Mouse (Mus musculus): ENCODE data around the gene Actl6a. TPM values are rescaled to one million over a fixed set of nuclear protein-coding genes. Genes with fewer than 3 reads are reported as not detected.
"Not testable (repeated sequence)": the region's sequence is repeated elsewhere in the genome, so short reads cannot be mapped to it uniquely, and the experiment has no call there.

Gene Actl6a
- total and polyA plus RNA-seq, 3 experiments, result 17.5 to 122 (median 63.0) TPM

GRCm38 (mm10) chr3:32738549-32738948 is 32.5 kb downstream of the Actl6a start:
- Histone ChIP-seq H3K4me1 (ENCODE audit: insufficient read depth, low read depth, low read length) (peaks cover 42% of the 10 kb centered on the region), H3K27me3 (ENCODE audit: insufficient read depth, low read length) (no peaks in the 10 kb centered on the region), H3K36me3 (replicated peaks) (peaks cover 63% of the 10 kb centered on the region), H3K4me3 (ENCODE audit: low read depth, low read length) (no peak overlapping the region; the same call in 1 of the 2 replicates), H3K9me3 (replicated peaks) (no peaks in the 10 kb centered on the region)
- no peak for ATAC-seq (ENCODE audit: extremely low read depth, insufficient number of reproducible peaks, low FRiP score, poor library complexity, severe bottlenecking)
- no peak for DNase-seq (ENCODE audit: low spot score)
- TF ChIP-seq POLR2AphosphoS5 (IDR thresholded peaks at IDR 0.05; ENCODE audit: insufficient replicate concordance, low read depth, low read length), result no peak
- TF ChIP-seq GATA1 (IDR thresholded peaks at IDR 0.05; ENCODE audit: borderline replicate concordance, low read length), result no peak
- no peak for TF ChIP-seq GATA2 (IDR thresholded peaks at IDR 0.05; ENCODE audit: borderline replicate concordance, low read depth, low read length)
- TF ChIP-seq CTCF (IDR thresholded peaks at IDR 0.05; ENCODE audit: low read depth, low read length), result no peak
- TF ChIP-seq TAL1 (conservative IDR thresholded peaks at IDR 0.05; ENCODE audit: low read depth, low read length), result no peak

GRCm38 (mm10) chr3:32742276-32742780 is 36.2 kb downstream of the Actl6a start:
- H3K27me3 ChIP-seq (ENCODE audit: insufficient read depth, low read length), result no peaks in the 10 kb centered on the region
- peaks cover 92% of the 10 kb centered on the region for H3K36me3 ChIP-seq (replicated peaks)
- H3K4me1 ChIP-seq (ENCODE audit: insufficient read depth, low read depth, low read length), result peaks cover 41% of the 10 kb centered on the region
- H3K9me3 ChIP-seq (replicated peaks), result no peaks in the 10 kb centered on the region
- ATAC-seq (ENCODE audit: extremely low read depth, insufficient number of reproducible peaks, low FRiP score, poor library complexity, severe bottlenecking), result no peak
- H3K4me3 ChIP-seq (ENCODE audit: low read depth, low read length), result no peak overlapping the region
- no peak for TF ChIP-seq POLR2AphosphoS5 (IDR thresholded peaks at IDR 0.05; ENCODE audit: insufficient replicate concordance, low read depth, low read length)
- TF ChIP-seq CTCF (IDR thresholded peaks at IDR 0.05; ENCODE audit: low read depth, low read length), result no peak
- DNase-seq (ENCODE audit: low spot score), result no peak

GRCm38 (mm10) chr3:32745001-32745400 is 38.9 kb downstream of the Actl6a start:
- no peaks in the 10 kb centered on the region for H3K9me3 ChIP-seq (replicated peaks)
- peaks cover 99% of the 10 kb centered on the region for H3K36me3 ChIP-seq (replicated peaks)
- H3K27me3 ChIP-seq (ENCODE audit: insufficient read depth, low read length), result no peaks in the 10 kb centered on the region
- TF ChIP-seq TAL1 (conservative IDR thresholded peaks at IDR 0.05; ENCODE audit: low read depth, low read length) (no peak), POLR2AphosphoS5 (IDR thresholded peaks at IDR 0.05; ENCODE audit: insufficient replicate concordance, low read depth, low read length) (no peak), CTCF (IDR thresholded peaks at IDR 0.05; ENCODE audit: low read depth, low read length) (no peak), GATA1 (IDR thresholded peaks at IDR 0.05; ENCODE audit: borderline replicate concordance, low read length) (no peak), GATA2 (IDR thresholded peaks at IDR 0.05; ENCODE audit: borderline replicate concordance, low read depth, low read length) (no peak)
- DNase-seq (ENCODE audit: low spot score) (no peak), ATAC-seq (ENCODE audit: extremely low read depth, insufficient number of reproducible peaks, low FRiP score, poor library complexity, severe bottlenecking) (no peak)
- no peak overlapping the region for H3K4me3 ChIP-seq (ENCODE audit: low read depth, low read length)
- H3K4me1 ChIP-seq (ENCODE audit: insufficient read depth, low read depth, low read length), result peaks cover 19% of the 10 kb centered on the region; the same call in 1 of the 2 replicates

GRCm38 (mm10) chr3:32745426-32745825 is 39.3 kb downstream of the Actl6a start:
- Histone ChIP-seq H3K4me1 (ENCODE audit: insufficient read depth, low read depth, low read length) (peaks cover 19% of the 10 kb centered on the region; the same call in 1 of the 2 replicates), H3K36me3 (replicated peaks) (peaks cover 99% of the 10 kb centered on the region)
- not testable (repeated sequence) for DNase-seq (ENCODE audit: low spot score); H3K27me3 ChIP-seq (ENCODE audit: insufficient read depth, low read length); H3K9me3 ChIP-seq (replicated peaks); H3K4me3 ChIP-seq (ENCODE audit: low read depth, low read length); ATAC-seq (ENCODE audit: extremely low read depth, insufficient number of reproducible peaks, low FRiP score, poor library complexity, severe bottlenecking)

- no peak for DNase-seq (ENCODE audit: low spot score)
- TF ChIP-seq TAL1 (conservative IDR thresholded peaks at IDR 0.05; ENCODE audit: low read depth, low read length), result no peak
- no peak for TF ChIP-seq CTCF (IDR thresholded peaks at IDR 0.05; ENCODE audit: low read depth, low read length)
- no peak for TF ChIP-seq POLR2AphosphoS5 (IDR thresholded peaks at IDR 0.05; ENCODE audit: insufficient replicate concordance, low read depth, low read length)
- no peak for TF ChIP-seq GATA2 (IDR thresholded peaks at IDR 0.05; ENCODE audit: borderline replicate concordance, low read depth, low read length)
- no peak for TF ChIP-seq GATA1 (IDR thresholded peaks at IDR 0.05; ENCODE audit: borderline replicate concordance, low read length)
These were observed 42.3 kb downstream of the Actl6a start for GRCm38 (mm10) chr3:32748384-32748783.

DNA sequence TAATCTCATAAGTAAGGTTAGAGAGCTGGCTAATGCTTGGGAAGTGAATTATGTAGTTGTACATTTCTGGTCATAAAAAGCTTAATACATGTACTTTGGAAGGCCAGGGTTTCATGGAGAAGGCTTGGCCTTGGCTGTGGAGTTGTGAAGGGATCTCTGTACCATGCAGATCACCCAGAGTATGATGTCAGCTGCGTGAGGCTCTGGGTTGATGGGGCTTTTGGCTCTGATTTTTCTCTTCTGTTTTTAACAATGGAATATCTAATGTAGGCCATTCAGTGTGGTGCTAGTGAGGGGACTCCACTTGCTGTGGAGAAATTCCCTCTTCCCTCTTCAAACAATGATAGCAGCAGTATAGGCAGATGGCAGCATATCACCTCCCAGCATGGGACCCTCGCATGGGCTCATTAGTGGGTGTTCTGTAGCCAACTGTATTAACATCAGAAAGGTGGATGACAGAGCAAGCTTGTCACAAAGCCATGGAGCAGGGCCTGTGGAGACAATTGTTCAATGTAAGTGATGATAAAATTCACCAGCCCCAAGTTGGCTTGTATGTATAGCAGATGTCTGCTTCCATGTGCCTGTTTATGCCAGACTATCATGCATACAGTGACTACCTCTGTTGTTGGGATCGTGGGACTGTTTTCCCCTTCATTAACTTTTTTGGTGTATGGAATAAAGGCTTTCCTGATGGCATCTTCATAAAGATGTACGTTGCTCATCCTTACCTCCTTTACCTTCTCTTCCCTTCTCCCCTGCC is 43.9 kb downstream of the Actl6a start:
- H3K4me3 ChIP-seq (ENCODE audit: low read depth, low read length), result no peak overlapping the region
- 0 out of 2 replicates have a peak, but pooled peaks cover 2% of the 10 kb centered on the region for H3K4me1 ChIP-seq (ENCODE audit: insufficient read depth, low read depth, low read length)
- peaks cover 98% of the 10 kb centered on the region for H3K36me3 ChIP-seq (replicated peaks)
- ATAC-seq (ENCODE audit: extremely low read depth, insufficient number of reproducible peaks, low FRiP score, poor library complexity, severe bottlenecking) (no peak), DNase-seq (ENCODE audit: low spot score) (no peak)
- H3K27me3 ChIP-seq (ENCODE audit: insufficient read depth, low read length), result no peaks in the 10 kb centered on the region
- H3K9me3 ChIP-seq (replicated peaks), result no peaks in the 10 kb centered on the region
- TF ChIP-seq CTCF (IDR thresholded peaks at IDR 0.05; ENCODE audit: low read depth, low read length), result no peak

More at GRCm38 (mm10) chr3:32748384-32748783, 42.3 kb downstream of the Actl6a start:
- no peaks in the 10 kb centered on the region for H3K9me3 ChIP-seq (replicated peaks)
- H3K27me3 ChIP-seq (ENCODE audit: insufficient read depth, low read length), result no peaks in the 10 kb centered on the region
- H3K4me1 ChIP-seq (ENCODE audit: insufficient read depth, low read depth, low read length), result peaks cover 6% of the 10 kb centered on the region; the same call in 1 of the 2 replicates
- peaks cover 98% of the 10 kb centered on the region for H3K36me3 ChIP-seq (replicated peaks)
- ATAC-seq (ENCODE audit: extremely low read depth, insufficient number of reproducible peaks, low FRiP score, poor library complexity, severe bottlenecking), result no peak
- no peak overlapping the region for H3K4me3 ChIP-seq (ENCODE audit: low read depth, low read length)
